Mouse (Mus musculus) frontal cortex, postnatal 14 days (tissue): Measurements from ENCODE around the gene Gm5105.

Experiments
- DNase-seq, 2 experiments: peaks; one replicate each; pipeline ENCODE4 v3.0.0; 2022; ENCODE audit warnings: low spot score in 2 of 2

The Gm5105 gene

GRCm38 (mm10) chr3:138069756-138070511 is 2.7 kb upstream of the Gm5105 start:
- DNase-seq = no peak

GRCm38 (mm10) chr3:138068103-138068502 is 915 bp upstream of the Gm5105 start:
- no peak for DNase-seq

GRCm38 (mm10) chr3:138066348-138066856 is 786 bp downstream of the Gm5105 start:
- no peak for DNase-seq

GRCm38 (mm10) chr3:138065930-138066329 is 1.3 kb downstream of the Gm5105 start:
- DNase-seq = no peak

DNA sequence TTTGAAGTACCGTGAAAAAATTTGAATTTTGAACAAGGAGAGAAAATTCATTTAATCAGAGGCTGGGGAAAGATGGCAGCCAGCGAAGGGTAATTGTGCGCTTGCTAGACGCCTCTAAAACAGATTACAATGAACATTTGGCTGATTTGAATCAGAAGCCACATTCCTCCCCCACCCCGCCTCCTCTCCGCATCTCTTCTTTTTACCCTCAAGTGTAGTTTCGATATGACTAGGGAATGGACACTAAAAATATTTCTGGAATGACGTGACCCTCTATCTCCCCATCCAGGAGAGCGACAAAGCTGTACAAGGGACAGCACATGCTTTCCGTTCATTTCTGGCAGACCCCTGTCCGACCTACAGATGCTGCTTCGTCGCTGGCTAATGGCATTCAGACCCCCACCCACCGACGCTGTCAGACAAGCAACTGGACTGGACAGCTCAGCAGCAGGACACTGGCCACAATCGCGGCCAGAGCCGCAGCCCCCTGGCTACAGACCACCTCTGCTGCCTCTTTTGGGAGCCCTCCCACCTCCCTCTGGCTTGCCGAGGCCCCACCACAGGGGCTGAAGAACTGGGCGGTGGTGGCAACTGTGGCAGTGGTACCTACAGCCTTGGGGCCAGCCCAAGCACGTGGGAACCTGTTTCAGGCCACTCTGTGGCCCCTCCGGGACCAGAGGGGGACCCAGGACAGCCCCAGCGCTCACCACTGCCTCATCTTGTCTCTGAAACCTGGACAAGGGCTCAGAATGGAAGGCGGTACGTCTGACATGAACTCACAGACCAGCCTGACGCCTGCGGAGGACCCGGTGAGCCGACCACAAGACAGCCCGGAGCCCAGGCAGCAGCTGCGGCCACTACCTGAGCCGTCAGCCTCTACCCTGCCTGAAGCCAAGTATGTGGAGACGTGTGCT is 2.2 kb downstream of the Gm5105 start, which contains the start of gene 1110002E22Rik:
Gene 1110002E22Rik (plus strand): TSS at position 321 of the 914 bp plus-strand sequence.
- DNase-seq = no peak

DNA sequence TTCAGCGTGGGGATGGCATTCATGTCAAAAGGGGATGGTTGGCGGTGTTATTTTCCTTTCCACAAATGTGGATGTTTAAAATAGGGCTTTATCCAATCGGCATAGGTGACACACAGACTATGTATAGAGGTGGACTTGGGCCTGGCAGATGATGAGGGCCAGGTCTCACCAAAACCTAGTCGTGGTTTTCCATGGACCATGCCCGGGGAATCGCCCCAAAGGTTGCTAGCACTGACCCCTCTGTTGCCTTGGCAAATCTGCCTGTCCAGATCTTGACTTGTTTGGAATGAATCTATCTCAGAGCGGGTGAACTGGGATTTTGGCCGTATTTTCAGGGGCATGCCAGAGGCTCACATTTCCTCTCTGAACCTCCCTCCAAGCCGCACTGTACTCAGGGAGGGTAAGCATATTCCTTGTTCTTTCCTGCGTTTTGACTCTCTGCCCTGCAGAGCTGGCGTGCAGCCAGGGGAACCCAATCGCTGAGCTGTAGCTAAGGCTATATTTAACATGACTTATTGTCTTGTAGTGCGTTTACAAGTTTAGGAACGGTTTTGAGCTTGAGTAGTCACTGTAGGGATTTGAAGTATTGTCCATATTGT is 3.4 kb downstream of the Gm5105 start:
- DNase-seq = no peak

DNA sequence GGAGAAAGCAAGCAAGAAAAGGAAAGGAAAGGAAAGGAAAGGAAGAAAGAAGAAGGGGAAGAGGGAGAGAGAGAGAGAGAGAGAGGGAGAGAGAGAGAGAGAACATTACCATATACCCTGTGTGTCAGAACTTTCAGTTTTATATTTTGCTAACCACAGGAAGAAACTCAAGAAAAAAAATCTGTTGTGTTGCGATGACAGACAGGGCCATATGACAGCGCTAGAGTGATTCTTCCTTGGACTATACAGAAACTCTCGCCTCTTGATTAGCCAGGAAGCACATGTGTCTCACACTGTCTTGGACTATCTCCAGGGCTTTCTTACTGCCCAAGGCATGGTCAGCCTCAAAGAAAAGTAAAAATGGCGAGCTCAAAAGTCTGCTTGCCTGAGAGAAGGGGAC is 4.5 kb downstream of the Gm5105 start:
- no peak for DNase-seq

- DNase-seq = no peak
Observed at GRCm38 (mm10) chr3:138061205-138061911, 5.8 kb downstream of the Gm5105 start.

DNA sequence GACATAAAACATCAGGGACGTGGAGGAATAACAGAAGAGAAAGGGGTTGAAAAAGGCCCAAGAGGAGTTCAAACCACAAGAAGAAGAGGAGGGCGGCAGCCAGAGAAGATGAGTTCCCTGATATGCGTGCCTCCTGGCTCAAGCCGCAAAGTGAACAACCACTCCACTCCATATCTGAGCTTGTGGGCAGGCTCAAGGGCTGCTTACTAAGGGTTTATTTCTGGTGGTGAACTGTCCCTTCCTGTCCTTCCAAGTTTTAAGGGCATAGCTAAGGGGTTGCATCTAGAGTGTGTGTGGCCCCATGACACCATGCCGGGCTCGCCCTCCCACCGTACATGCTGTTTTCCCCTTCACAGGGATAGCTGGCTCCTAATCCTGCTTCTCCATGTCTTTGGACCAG is 6.8 kb downstream of the Gm5105 start:
- no peak for DNase-seq

- DNase-seq = no peak
Observed at GRCm38 (mm10) chr3:138058226-138058625, 9.0 kb downstream of the Gm5105 start.

GRCm38 (mm10) chr3:138056976-138057375 is 10.2 kb downstream of the Gm5105 start:
- no peak for DNase-seq

DNA sequence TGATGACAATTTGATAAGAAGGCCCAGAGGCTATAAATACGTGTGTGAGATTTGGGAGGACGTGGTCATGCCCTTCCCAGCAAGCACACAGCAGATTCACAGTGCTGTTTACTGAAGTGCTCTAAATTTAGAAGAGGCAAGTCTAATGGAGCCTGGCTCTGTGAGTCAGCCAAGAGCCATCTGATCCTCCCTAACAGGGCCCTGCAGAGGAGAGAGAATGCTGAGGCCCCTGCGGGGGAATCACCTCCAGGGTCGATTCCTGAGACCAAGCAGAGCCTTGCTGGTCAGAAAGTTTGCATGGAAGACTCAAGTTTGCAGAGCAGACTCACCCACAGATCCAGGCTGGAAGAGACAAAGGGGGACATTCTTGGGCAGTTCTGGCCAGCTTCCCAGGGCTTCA is 13.2 kb downstream of the Gm5105 start:
- DNase-seq = no peak

DNA sequence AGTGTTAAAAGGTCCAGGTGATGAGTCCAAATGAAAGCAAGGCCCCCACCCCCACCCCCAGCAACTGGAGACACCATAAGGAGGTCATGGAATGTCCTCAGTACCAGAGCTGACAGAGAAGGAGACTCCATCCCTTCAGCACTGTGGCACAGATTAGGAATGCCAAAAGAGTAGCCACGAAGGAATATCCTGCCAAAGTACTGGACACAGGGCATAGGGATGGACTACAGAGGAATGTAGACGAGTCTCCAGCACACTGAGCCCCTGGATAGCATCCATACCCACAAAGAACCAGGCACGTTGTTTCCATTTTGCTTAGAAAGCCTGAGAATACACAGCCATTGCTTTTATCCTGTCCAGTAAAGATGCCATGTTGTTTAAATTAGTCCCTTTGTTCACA is 15.8 kb downstream of the Gm5105 start:
- no peak for DNase-seq

GRCm38 (mm10) chr3:138050772-138051171 is 16.4 kb downstream of the Gm5105 start:
- no peak for DNase-seq

DNA sequence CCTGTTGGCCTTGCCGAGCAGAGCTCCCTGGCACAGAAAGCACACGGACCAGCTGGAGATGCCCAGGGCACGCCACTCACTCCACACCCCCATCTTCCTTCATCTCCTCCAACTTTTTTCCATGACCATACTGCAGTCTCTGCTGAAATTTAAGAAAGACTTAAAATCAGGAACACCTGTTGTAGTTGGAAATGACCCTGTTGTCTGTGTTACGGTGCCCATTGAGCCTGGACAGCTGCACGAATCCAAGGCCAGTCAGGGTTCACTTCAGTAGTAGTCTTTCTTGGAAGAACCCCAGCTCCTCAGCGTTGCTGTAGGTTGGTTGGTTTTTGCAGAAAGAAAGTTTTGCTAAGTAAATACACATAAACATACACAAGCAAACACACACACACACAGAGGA is 17.6 kb downstream of the Gm5105 start:
- DNase-seq = no peak

DNA sequence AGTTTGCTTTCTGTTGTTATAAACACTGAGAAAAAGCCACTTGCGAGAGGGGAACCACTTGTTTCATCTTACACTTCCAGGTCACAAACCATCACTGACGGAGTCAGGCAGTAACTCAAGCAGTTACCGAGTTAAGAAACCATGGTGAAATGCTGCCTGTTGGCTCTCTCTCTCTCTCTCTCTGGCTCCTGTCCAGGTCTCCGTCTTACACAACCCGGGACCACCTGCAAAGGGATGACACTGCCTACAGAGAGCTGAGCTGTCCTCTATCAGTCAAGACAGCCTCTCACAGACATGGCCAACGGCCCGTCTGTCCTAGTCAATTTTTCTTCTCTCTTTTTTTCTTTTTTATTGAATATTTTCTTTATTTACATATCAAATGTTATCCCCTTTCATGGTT is 23.9 kb downstream of the Gm5105 start:
- DNase-seq = no peak

- no peak for DNase-seq
Observed at GRCm38 (mm10) chr3:138041591-138042301, 25.4 kb downstream of the Gm5105 start.

GRCm38 (mm10) chr3:138040938-138041337 is 26.2 kb downstream of the Gm5105 start:
- DNase-seq = no peak

- DNase-seq = no peak
Observed at GRCm38 (mm10) chr3:138033986-138034385, 33.2 kb downstream of the Gm5105 start.

DNA sequence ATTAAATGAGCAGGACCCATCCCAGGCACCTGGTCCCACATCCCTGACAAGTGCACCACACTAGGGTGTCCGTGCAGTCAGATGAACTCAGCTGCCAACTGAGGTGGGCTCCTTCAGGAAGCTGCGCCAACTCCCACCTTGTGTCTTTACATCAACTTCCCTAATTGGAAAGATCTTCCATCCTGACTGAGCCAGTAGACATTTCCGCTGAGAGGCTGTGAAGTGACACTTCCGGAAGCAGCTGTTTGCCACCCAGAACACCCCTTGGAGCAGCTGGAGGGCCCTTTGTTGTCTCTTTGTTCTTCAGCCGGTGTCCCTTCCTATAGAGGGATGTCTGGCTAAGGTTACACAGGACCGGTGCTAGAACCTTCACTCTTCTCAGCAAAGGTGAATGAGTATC is 36.6 kb downstream of the Gm5105 start:
- no peak for DNase-seq

GRCm38 (mm10) chr3:138029351-138029750 is 37.8 kb downstream of the Gm5105 start:
- no peak for DNase-seq
